Mouse (Mus musculus) hindbrain, embryonic 11.5 days (tissue): ENCODE results near the gene Ctu2. TPM values are rescaled to one million over a fixed set of nuclear protein-coding genes. Genes with fewer than 3 reads are reported as not detected.

Experiments used
- ATAC-seq: fragments of 200-750 bp; cut with Nextera tagmentation; 2 replicates; pipeline ENCODE4 v1.8.0; 2017; ENCODE audit warnings: mild to moderate bottlenecking, moderate TSS enrichment, moderate library complexity; ENCODE audit not compliant: low FRiP score
- DNase-seq: peaks from one replicate; pipeline ENCODE4 v3.0.0-alpha.2; 2015; ENCODE audit warnings: low spot score
- H3K27ac ChIP-seq: fragments of 300-500 bp; sonication (generic); 2 replicates; pipeline ENCODE4 v1.5.1; 2014; ENCODE audit warnings: mild to moderate bottlenecking, low read depth, low read length
- H3K27me3 ChIP-seq: fragments of 300-500 bp; sonication (generic); 2 replicates; pipeline ENCODE4 v1.6.1; 2014; ENCODE audit warnings: mild to moderate bottlenecking, low read length, moderate library complexity, mixed read lengths; ENCODE audit not compliant: control insufficient read depth, insufficient read depth
- H3K36me3 ChIP-seq: fragments of 300-500 bp; sonication (generic); 2 replicates; pipeline ENCODE4 v1.6.1; 2014; ENCODE audit warnings: mild to moderate bottlenecking, low read length, moderate library complexity, mixed read lengths; ENCODE audit not compliant: control insufficient read depth, insufficient read depth
- H3K4me1 ChIP-seq: fragments of 300-500 bp; sonication (generic); replicated peaks from 2 replicates; pipeline ENCODE4 v1.6.1; 2014; ENCODE audit warnings: low read length, mixed read lengths; ENCODE audit not compliant: control insufficient read depth, insufficient read depth
- H3K4me2 ChIP-seq: fragments of 300-500 bp; sonication (generic); replicated peaks from 2 replicates; pipeline ENCODE4 v1.6.1; 2014; ENCODE audit warnings: mild to moderate bottlenecking, low read depth, low read length
- H3K4me3 ChIP-seq: fragments of 300-500 bp; sonication (generic); 2 replicates; pipeline ENCODE4 v1.5.1; 2014; ENCODE audit warnings: low read depth, low read length
- H3K9ac ChIP-seq: fragments of 300-500 bp; sonication (generic); 2 replicates; pipeline ENCODE4 v1.6.1; 2014; ENCODE audit warnings: low read depth, low read length
- H3K9me3 ChIP-seq: fragments of 300-500 bp; sonication (generic); 2 replicates; pipeline ENCODE4 v1.6.1; 2016; ENCODE audit warnings: low read length; ENCODE audit not compliant: control insufficient read depth
- WGBS: fragments of 180-500 bp; shearing (Covaris S2); extraction: QIAGEN DNeasy Blood & Tissue Kit; methylation state at CpG from one replicate; pipeline ENCODE4 v1.1.7; 2014; 5-methylcytosine and 5-hydroxymethylcytosine counted together
- polyA plus RNA-seq: library from polyadenylated mRNA; unstranded; fragments of >200 nt; fragmentation: Nextera tagmentation; extraction: Ambion mirVana; gene quantifications from 2 replicates; pipeline ENCODE4 v1.2.1, GENCODE M21; 2014

Gene Ctu2
- polyA plus RNA-seq, 1 experiment from 2014 or later = 65.6 TPM

GRCm38 (mm10) chr8:122467816-122468215 is 8.1 kb upstream of the Ctu2 start:
- no peaks in the 10 kb centered on the region for H3K4me1 ChIP-seq
- H3K27me3 ChIP-seq = no peaks in the 10 kb centered on the region; the same call in 1 of the 2 replicates
- H3K36me3 ChIP-seq = no peaks in the 10 kb centered on the region
- 86% methylated on average over 13 of the region's 13 CpGs for WGBS
- H3K9ac ChIP-seq = no peak overlapping the region
- no peak overlapping the region for H3K4me2 ChIP-seq
- H3K9me3 ChIP-seq = no peaks in the 10 kb centered on the region
- H3K4me3 ChIP-seq = no peak overlapping the region
- no peak overlapping the region for H3K27ac ChIP-seq
- ATAC-seq = no peak
- no peak for DNase-seq

GRCm38 (mm10) chr8:122469407-122469806 is 6.5 kb upstream of the Ctu2 start:
- ATAC-seq (no peak), DNase-seq (no peak)
- Histone ChIP-seq H3K4me2 (no peak overlapping the region), H3K9me3 (no peaks in the 10 kb centered on the region), H3K36me3 (no peaks in the 10 kb centered on the region), H3K4me1 (no peaks in the 10 kb centered on the region), H3K4me3 (no peak overlapping the region), H3K9ac (no peak overlapping the region), H3K27ac (no peak overlapping the region), H3K27me3 (no peaks in the 10 kb centered on the region)
- 83% methylated on average over 6 of the region's 6 CpGs for WGBS

- Histone ChIP-seq H3K4me1 (peaks cover 2% of the 10 kb centered on the region; the same call in 1 of the 2 replicates), H3K4me2 (no peak overlapping the region), H3K4me3 (no peak overlapping the region), H3K27ac (no peak overlapping the region), H3K36me3 (no peaks in the 10 kb centered on the region), H3K9me3 (no peaks in the 10 kb centered on the region), H3K9ac (no peak overlapping the region), H3K27me3 (no peaks in the 10 kb centered on the region)
- 91% methylated on average over 10 of the region's 10 CpGs for WGBS
- ATAC-seq = no peak
- DNase-seq = no peak
These were observed 6.0 kb upstream of the Ctu2 start for GRCm38 (mm10) chr8:122469965-122470364.

- DNase-seq (no peak), ATAC-seq (no peak)
- H3K4me2 ChIP-seq = no peak overlapping the region
- no peak overlapping the region for H3K27ac ChIP-seq
- peaks cover 4% of the 10 kb centered on the region; the same call in 1 of the 2 replicates for H3K4me1 ChIP-seq
- 81% methylated on average over 5 of the region's 5 CpGs for WGBS
- no peaks in the 10 kb centered on the region for H3K27me3 ChIP-seq
- no peak overlapping the region for H3K9ac ChIP-seq
- H3K36me3 ChIP-seq = no peaks in the 10 kb centered on the region
- H3K4me3 ChIP-seq = no peak overlapping the region
- no peaks in the 10 kb centered on the region for H3K9me3 ChIP-seq
These were observed 5.3 kb upstream of the Ctu2 start for GRCm38 (mm10) chr8:122470691-122471090.

GRCm38 (mm10) chr8:122473911-122474421 is 2.0 kb upstream of the Ctu2 start:
- Histone ChIP-seq H3K27ac (no peak overlapping the region), H3K9ac (no peak overlapping the region), H3K4me1 (peaks cover 8% of the 10 kb centered on the region; the same call in 1 of the 2 replicates), H3K36me3 (no peaks in the 10 kb centered on the region), H3K4me3 (no peak overlapping the region), H3K27me3 (no peaks in the 10 kb centered on the region), H3K9me3 (no peaks in the 10 kb centered on the region), H3K4me2 (no peak overlapping the region)
- DNase-seq (no peak), ATAC-seq (no peak)
- WGBS = 90% methylated on average over 8 of the region's 8 CpGs

- Histone ChIP-seq H3K27me3 (no peaks in the 10 kb centered on the region), H3K9me3 (no peaks in the 10 kb centered on the region), H3K27ac (no peak overlapping the region), H3K36me3 (0 out of 2 replicates have a peak, but pooled peaks cover 2% of the 10 kb centered on the region), H3K4me1 (peaks cover 8% of the 10 kb centered on the region; the same call in 1 of the 2 replicates), H3K9ac (peak overlapping the region; percentile 94), H3K4me3 (peak overlapping the region; percentile 98), H3K4me2 (peak overlapping the region; percentile 85)
- ATAC-seq (no peak), DNase-seq (no peak)
- 16% methylated on average over 16 of the region's 16 CpGs for WGBS
These were observed 887 bp upstream of the Ctu2 start for GRCm38 (mm10) chr8:122474951-122475560.

- ATAC-seq = no peak
These were observed 6.5 kb downstream of the Ctu2 start for GRCm38 (mm10) chr8:122482448-122482847.

GRCm38 (mm10) chr8:122483877-122484276 is 7.9 kb downstream of the Ctu2 start:
- Histone ChIP-seq H3K9me3 (no peaks in the 10 kb centered on the region), H3K36me3 (peaks cover 10% of the 10 kb centered on the region; the same call in 1 of the 2 replicates), H3K4me3 (no peak overlapping the region), H3K4me1 (no peaks in the 10 kb centered on the region), H3K9ac (no peak overlapping the region), H3K27me3 (no peaks in the 10 kb centered on the region), H3K27ac (no peak overlapping the region), H3K4me2 (no peak overlapping the region)
- 96% methylated on average over 7 of the region's 7 CpGs for WGBS
- DNase-seq (no peak), ATAC-seq (no peak)

More at GRCm38 (mm10) chr8:122482448-122482847, 6.5 kb downstream of the Ctu2 start:
- 96% methylated on average over 8 of the region's 8 CpGs for WGBS
- no peak overlapping the region for H3K4me3 ChIP-seq
- peaks cover 10% of the 10 kb centered on the region; the same call in 1 of the 2 replicates for H3K36me3 ChIP-seq
- no peaks in the 10 kb centered on the region for H3K27me3 ChIP-seq
- DNase-seq = no peak
- H3K4me1 ChIP-seq = no peaks in the 10 kb centered on the region
- no peak overlapping the region for H3K9ac ChIP-seq
- no peak overlapping the region for H3K27ac ChIP-seq
- no peaks in the 10 kb centered on the region for H3K9me3 ChIP-seq
- H3K4me2 ChIP-seq = no peak overlapping the region

GRCm38 (mm10) chr8:122484831-122485230 is 8.9 kb downstream of the Ctu2 start:
- Histone ChIP-seq H3K27me3 (no peaks in the 10 kb centered on the region), H3K27ac (no peak overlapping the region), H3K4me3 (no peak overlapping the region), H3K4me2 (no peak overlapping the region), H3K36me3 (peaks cover 8% of the 10 kb centered on the region; the same call in 1 of the 2 replicates), H3K9me3 (no peaks in the 10 kb centered on the region), H3K4me1 (no peaks in the 10 kb centered on the region), H3K9ac (no peak overlapping the region)
- DNase-seq (no peak), ATAC-seq (no peak)
- WGBS = 92% methylated on average over 12 of the region's 12 CpGs
